Mouse (Mus musculus) lung, adult 2 months (tissue): ENCODE results near the gene Mst1. TPM values are rescaled to one million over a fixed set of nuclear protein-coding genes. Genes with fewer than 3 reads are reported as not detected.

Experiments used
- DNase-seq: peaks from one replicate; pipeline ENCODE4 v3.0.0; 2022
- H3K4me1 ChIP-seq: fragments of 200-500 bp; 2 replicates; pipeline ENCODE4 v1.6.1; 2011; ENCODE audit warnings: low read length; ENCODE audit not compliant: control insufficient read depth, insufficient read depth
- H3K4me3 ChIP-seq: fragments of 200-500 bp; replicated peaks from 2 replicates; pipeline ENCODE3; 2011; ENCODE audit warnings: low read depth, mild to moderate bottlenecking, control low read depth, low read length; ENCODE audit errors: extremely low read depth
- CTCF ChIP-seq: fragments of 200-500 bp; IDR thresholded peaks from 2 replicates; pipeline ENCODE4 v1.5.1; 2011; ENCODE audit warnings: mild to moderate bottlenecking, low read length, control low read depth; ENCODE audit not compliant: insufficient read depth
- POLR2A ChIP-seq: fragments of 200-500 bp; IDR thresholded peaks from 2 replicates; pipeline ENCODE4 v1.6.1; 2011; ENCODE audit warnings: low read depth, mild to moderate bottlenecking, control low read depth, low read length, borderline replicate concordance; ENCODE audit errors: extremely low read depth
- WGBS: fragments of 180-500 bp; shearing (Covaris S2); methylation state at CpG from one replicate; pipeline ENCODE4 v1.1.7; 2018; 5-methylcytosine and 5-hydroxymethylcytosine counted together
- polyA plus RNA-seq: library from polyadenylated mRNA; depleted of rRNA; stranded (reverse); fragments of >200 nt; gene quantifications from 2 replicates; pipeline ENCODE4 v1.2.3, GENCODE M21; 2012

Gene Mst1
- polyA plus RNA-seq, 1 experiment: 2.5 TPM

DNA sequence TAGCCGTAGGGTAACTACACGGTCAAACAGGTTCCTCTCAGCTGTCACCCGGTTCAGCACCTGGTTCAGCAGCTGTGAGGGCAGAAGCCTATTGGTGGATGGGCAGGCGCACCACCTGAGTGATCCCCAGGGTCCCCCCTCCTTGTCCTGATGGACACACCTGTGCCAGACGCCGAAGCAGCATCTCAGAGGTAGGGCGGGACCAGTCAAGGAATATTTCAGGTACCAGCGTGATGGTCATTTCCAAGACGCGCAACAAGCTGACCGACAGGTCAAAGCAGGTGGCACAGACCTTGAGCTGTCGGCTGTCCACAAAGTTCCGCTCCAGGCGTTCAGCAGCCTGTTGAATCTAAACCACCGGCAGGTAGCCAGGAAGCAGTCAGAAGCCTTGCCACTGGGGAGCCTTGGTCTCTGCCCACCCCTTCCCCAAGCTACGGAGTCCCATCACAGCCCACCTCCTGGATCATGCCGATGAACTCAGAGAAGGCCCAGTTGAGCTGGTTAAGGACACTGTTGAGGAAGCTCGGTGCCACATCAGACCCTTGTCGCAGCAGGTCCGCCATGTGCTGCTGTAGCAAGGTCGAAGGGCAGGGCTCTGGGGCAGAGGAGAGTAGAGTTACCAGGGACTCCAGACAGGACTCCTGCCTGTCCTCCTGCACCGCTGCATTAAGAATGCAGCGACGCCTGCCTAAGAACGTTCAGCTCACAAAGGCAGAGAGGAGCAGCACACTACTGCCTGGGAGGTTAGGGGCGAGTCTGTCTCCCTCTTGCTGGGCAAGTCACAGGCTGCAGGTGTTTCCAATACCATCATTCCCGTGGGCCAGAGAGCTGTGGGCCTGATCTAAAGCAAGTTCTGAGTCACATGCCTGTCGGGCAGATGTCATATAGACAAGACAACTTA lies 23.6 kb upstream of the Mst1 start:
- TF ChIP-seq POLR2A: no peak
- TF ChIP-seq CTCF: no peak
- Histone ChIP-seq H3K4me3 (no peak overlapping the region), H3K4me1 (peaks cover 6% of the 10 kb centered on the region)
- WGBS: 86% methylated on average over 28 of the region's 28 CpGs
- no peak for DNase-seq

DNA sequence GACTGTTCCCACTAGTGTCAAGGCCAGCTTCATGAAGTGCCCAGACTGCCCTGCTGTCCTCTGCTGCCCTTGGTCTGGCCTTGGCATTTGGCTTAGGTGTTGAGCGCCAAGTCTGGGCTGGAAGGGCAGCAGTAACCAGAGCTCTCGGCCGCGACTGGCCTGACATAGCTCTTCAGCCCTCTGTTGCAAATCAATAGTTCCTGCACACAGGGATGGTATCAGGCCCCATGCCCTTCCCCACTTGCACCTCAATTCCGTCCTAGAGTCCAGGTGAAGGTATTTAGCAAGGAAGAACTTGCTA lies 23.0 kb upstream of the Mst1 start:
- 90% methylated on average over 5 of the region's 5 CpGs for WGBS
- no peak for TF ChIP-seq CTCF
- peaks cover 6% of the 10 kb centered on the region for H3K4me1 ChIP-seq
- no peak for DNase-seq
- H3K4me3 ChIP-seq: no peak overlapping the region

- H3K4me1 ChIP-seq: peaks cover 3% of the 10 kb centered on the region; the same call in 1 of the 2 replicates
- no peak overlapping the region for H3K4me3 ChIP-seq
- WGBS: 94% methylated on average over 9 of the region's 9 CpGs
- no peak for DNase-seq
- no peak for TF ChIP-seq POLR2A
- TF ChIP-seq CTCF: no peak
Observed at GRCm38 (mm10) chr9:108058291-108058690, 21.9 kb upstream of the Mst1 start.

DNA sequence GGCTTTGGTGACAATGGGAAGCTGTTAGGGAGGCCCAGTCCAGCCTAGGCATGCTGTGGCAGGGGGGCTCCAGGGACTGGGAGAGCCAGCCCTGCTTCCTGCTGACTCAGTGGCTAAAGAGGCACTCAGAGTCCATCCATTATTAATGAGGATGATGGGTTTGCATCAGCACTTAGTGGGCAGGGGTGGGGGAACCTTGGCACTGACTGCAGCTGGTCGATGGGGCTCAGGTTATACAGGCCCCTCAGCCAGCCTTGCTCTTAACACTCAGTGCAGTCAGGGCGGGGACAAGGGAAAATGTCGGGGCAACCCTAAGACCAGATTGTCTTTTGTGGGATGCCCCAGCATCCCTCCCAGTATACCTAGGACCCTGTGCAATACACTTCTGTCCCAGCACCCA lies 18.1 kb upstream of the Mst1 start:
- Histone ChIP-seq H3K4me1 (no peaks in the 10 kb centered on the region), H3K4me3 (no peak overlapping the region)
- no peak for TF ChIP-seq POLR2A
- no peak for TF ChIP-seq CTCF
- no peak for DNase-seq
- 88% methylated on average over 3 of the region's 3 CpGs for WGBS

- H3K4me1 ChIP-seq: no peaks in the 10 kb centered on the region
- no peak overlapping the region for H3K4me3 ChIP-seq
- TF ChIP-seq POLR2A: no peak
- no peak for TF ChIP-seq CTCF
- WGBS: 91% methylated on average over 12 of the region's 12 CpGs
- no peak for DNase-seq
Observed at GRCm38 (mm10) chr9:108063361-108063760, 16.9 kb upstream of the Mst1 start.

DNA sequence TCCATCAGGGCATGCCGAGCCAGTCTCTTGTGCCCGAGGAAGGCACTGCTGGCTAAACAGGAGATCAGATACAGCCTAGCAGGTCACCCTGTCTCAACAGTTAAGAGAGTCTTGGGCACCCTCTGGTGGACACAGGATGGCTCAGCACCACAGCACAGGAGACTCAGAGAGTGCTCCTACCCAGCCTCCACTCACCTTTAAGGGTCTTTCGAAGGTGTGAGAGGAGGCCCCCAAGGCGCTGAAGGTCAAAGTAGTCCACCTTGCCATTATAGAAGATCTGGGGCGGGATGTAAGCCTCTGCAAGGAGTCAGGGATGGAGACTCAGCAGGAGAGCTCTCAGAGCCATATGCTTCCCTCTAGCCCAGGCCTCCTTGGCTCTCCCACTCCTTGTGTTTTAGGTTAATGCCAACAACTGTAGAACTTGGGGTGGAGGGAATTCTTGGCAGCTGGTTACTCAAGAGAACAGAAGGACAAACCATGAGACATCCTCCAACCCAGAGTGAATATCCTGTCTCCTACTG lies 14.7 kb upstream of the Mst1 start:
- WGBS: 38% methylated on average over 5 of the region's 5 CpGs
- Histone ChIP-seq H3K4me3 (no peak overlapping the region), H3K4me1 (no peaks in the 10 kb centered on the region)
- peak; percentile 42 for DNase-seq
- TF ChIP-seq POLR2A (no peak), CTCF (peak; percentile 80)

GRCm38 (mm10) chr9:108067199-108067598 lies 13.0 kb upstream of the Mst1 start:
- no peaks in the 10 kb centered on the region for H3K4me1 ChIP-seq
- no peak overlapping the region for H3K4me3 ChIP-seq
- no peak for TF ChIP-seq CTCF
- TF ChIP-seq POLR2A: no peak
- WGBS: 81% methylated on average over 7 of the region's 7 CpGs
- no peak for DNase-seq

GRCm38 (mm10) chr9:108067900-108068299 lies 12.3 kb upstream of the Mst1 start:
- Histone ChIP-seq H3K4me1 (no peaks in the 10 kb centered on the region), H3K4me3 (no peak overlapping the region)
- peak; percentile 80 for DNase-seq
- WGBS: 18% methylated on average over 8 of the region's 8 CpGs
- peak; percentile 83 for TF ChIP-seq CTCF
- no peak for TF ChIP-seq POLR2A

DNA sequence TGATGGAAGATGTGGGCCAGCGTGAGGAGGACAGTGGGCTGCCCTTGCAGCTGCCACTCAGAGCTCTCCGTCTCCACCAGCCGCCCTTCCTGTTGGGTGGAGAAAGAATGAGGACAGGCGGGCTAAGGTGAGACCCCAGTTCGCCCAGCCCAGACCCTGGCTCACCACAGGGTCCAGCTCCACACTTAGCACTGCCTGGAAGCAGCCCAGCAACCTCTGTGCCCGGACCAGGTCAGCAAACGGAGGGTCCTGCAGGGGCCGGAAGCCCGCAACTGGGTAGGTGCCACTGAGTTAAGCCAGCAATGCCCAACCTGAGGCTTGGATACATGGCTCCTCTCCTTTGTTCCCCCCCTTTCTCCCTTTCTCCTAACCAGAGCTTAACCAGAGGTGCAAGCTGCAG lies 11.2 kb upstream of the Mst1 start:
- TF ChIP-seq POLR2A: no peak
- TF ChIP-seq CTCF: no peak
- 91% methylated on average over 9 of the region's 9 CpGs for WGBS
- Histone ChIP-seq H3K4me1 (no peaks in the 10 kb centered on the region), H3K4me3 (no peak overlapping the region)
- no peak for DNase-seq

DNA sequence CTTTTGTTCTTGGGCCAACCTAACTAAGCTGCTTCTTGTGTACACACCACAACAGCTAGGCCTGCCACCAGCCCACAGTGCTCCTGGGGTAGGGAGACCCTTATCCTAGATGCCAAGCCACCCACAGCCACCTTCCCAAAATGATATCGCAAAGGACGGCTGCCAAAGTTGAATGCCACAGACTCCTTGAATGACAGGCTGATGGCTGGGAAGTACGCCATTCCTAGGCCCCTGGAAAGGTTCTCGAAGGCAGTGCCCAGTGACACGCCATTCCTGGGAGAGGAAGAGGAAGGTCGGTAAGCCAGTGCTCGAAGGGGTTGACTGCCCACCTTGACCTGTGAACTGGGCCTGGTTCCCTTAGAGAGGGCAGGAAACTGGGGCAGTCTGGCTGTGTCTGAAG lies 10.7 kb upstream of the Mst1 start:
- DNase-seq: no peak
- Histone ChIP-seq H3K4me1 (no peaks in the 10 kb centered on the region), H3K4me3 (no peak overlapping the region)
- 81% methylated on average over 7 of the region's 7 CpGs for WGBS
- TF ChIP-seq POLR2A (no peak), CTCF (no peak)
